Mouse (Mus musculus) thymus, adult 18-20 months (tissue): ENCODE measurements at regions not wholly inside any gene's neighbourhood (a gene's known extent, or its start where the extent isn't known, plus 50 kb on each side); places are given as distances from the start of the nearest gene placed in this dataset.

Experiments
- DNase-seq, 2 experiments: peaks; one replicate each; pipeline ENCODE4 v3.0.0; 2022; ENCODE audit warnings: mixed read lengths in 2 of 2

- DNase-seq, result no peak
These were observed 194.7 kb upstream of the Map3k1 start for GRCm38 (mm10) chr13:112003445-112003844.

GRCm38 (mm10) chr13:112004126-112004525 is 195.3 kb upstream of the Map3k1 start:
- no peak for DNase-seq

- no peak for DNase-seq
These were observed 196.6 kb upstream of the Map3k1 start for GRCm38 (mm10) chr13:112005421-112005820.

GRCm38 (mm10) chr13:112008806-112009205 is 200.0 kb upstream of the Map3k1 start:
- DNase-seq, result no peak

GRCm38 (mm10) chr13:112009288-112009687 is 200.5 kb upstream of the Map3k1 start:
- DNase-seq, result no peak

- DNase-seq, result no peak
These were observed 201.7 kb upstream of the Map3k1 start for GRCm38 (mm10) chr13:112010464-112010863.

GRCm38 (mm10) chr13:112012640-112013039 is 203.8 kb upstream of the Map3k1 start:
- no peak for DNase-seq

GRCm38 (mm10) chr13:112015083-112015482 is 206.3 kb upstream of the Map3k1 start:
- no peak for DNase-seq

GRCm38 (mm10) chr13:112016280-112016679 is 207.5 kb upstream of the Map3k1 start:
- DNase-seq, result no peak

- no peak for DNase-seq
These were observed 209.9 kb upstream of the Map3k1 start for GRCm38 (mm10) chr13:112018497-112019281.

- no peak for DNase-seq
These were observed 210.8 kb upstream of the Map3k1 start for GRCm38 (mm10) chr13:112019575-112019974.

GRCm38 (mm10) chr13:112023171-112023570 is 214.4 kb upstream of the Map3k1 start:
- no peak for DNase-seq

GRCm38 (mm10) chr13:112024667-112025585 is 216.1 kb upstream of the Map3k1 start:
- no peak for DNase-seq

GRCm38 (mm10) chr13:112025586-112025950 is 216.8 kb upstream of the Map3k1 start:
- DNase-seq, result no peak

- no peak for DNase-seq
These were observed 218.9 kb upstream of the Map3k1 start for GRCm38 (mm10) chr13:112027736-112028135.

GRCm38 (mm10) chr13:112031061-112031460 is 222.3 kb upstream of the Map3k1 start:
- no peak for DNase-seq

GRCm38 (mm10) chr13:112031631-112032320 is 223.0 kb upstream of the Map3k1 start:
- DNase-seq, result no peak

GRCm38 (mm10) chr13:112037731-112038380 is 229.1 kb upstream of the Map3k1 start:
- DNase-seq, result no peak

- no peak for DNase-seq
These were observed 229.9 kb upstream of the Map3k1 start for GRCm38 (mm10) chr13:112038556-112039304.

GRCm38 (mm10) chr13:112039422-112040145 is 230.8 kb upstream of the Map3k1 start:
- no peak for DNase-seq
